Mouse (Mus musculus): ENCODE data around the gene Atp6v0b.
A peak's percentile ranks its signal among the peaks of the same experiment; 100 is the strongest.

Atp6v0b gene

DNA sequence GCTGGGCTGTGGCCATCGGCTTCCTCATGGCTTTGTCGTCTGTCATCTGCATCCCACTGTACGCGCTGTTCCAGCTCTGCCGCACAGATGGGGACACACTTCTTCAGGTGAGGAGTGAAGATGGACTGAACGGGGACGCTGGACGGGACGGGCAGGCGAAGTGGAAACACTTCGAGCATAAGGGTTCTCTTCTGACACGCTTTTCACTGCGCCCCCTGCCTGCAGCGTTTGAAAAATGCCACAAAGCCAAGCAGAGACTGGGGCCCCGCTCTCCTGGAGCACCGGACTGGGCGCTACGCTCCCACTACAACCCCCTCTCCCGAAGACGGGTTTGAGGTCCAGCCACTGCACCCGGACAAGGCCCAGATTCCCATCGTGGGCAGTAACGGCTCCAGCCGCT lies 19.3 kb downstream of the Atp6v0b start:
- peak; percentile 77 for DNase-seq

DNA sequence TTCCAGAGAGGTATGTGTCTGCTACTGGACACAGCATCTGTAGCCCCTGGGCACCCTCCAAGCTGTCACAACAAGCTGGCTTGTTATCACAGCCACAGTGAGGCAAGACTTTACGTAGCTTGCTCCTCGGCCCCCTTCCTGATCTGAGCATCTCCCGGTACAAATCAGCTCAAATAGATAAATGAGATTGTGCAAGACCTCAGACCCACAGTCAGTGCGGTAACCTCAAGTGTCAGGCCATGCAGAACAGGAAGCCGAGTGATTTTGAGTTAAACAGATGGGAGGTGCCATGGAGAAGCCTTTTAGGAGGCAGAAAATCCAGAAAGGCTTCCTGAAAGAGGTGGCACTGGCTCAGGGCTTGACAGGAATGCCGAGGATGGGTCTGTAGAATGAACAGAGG lies 20.1 kb downstream of the Atp6v0b start:
- DNase-seq: no peak

DNA sequence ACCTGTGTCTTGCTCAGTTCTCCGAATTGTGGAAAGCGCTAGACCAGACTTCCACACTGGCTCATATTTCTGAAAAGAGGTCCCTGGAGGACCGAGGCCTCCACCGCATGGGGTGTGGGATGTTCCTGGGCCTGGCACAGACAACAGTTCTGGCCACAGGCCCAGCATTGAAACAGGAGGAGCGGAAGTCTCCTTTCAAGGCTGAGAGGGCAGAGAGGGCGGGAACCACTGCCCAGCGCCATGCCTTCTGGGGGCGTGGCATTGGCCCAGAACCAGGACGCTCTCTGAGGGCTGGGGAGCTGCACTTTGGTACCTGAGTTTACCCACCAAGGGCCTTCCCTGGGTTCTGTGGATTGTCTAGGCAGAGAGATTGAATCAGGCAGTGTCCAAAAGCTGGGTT lies 21.1 kb downstream of the Atp6v0b start:
- peak; percentile 30 for DNase-seq

DNA sequence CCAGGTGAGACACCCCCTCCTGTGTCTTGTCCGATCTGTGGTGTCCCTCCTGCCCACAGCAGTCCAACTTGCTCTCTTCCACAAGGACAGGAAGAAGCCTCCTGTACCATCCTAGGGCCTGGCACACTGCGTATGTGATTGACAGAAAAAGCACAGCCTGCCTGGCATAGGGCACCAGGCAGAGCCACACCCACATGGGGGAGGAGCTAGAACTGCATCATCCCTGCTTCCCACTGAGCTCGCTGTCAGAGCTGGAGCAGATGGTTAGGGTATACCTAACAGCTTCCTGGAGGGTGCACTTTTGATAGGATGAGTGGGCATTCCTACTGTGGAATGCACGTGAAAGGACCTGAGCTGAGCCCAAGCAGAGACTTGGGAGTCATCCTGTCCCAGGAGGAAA lies 24.3 kb downstream of the Atp6v0b start:
- peak; percentile 55 for DNase-seq

DNA sequence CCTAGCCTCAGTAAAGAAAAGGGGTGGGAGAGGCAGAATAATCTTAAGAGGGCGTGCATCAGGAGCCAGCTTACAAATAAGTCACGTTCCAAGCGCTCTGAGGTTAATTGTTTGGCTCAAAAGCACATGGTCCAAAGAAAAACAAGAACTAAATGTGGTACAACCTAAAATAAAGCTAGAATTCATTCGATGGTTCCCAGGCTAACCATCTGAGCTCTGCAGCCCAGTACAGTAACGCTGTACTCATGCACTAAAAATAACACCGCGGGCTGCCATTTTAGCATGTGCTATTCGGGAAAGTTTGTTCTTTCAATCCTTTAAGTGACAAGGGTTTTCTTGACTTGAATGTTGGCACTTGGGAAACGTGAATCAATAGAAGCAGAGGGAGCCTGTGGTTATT lies 26.6 kb downstream of the Atp6v0b start:
- DNase-seq: no peak

DNA sequence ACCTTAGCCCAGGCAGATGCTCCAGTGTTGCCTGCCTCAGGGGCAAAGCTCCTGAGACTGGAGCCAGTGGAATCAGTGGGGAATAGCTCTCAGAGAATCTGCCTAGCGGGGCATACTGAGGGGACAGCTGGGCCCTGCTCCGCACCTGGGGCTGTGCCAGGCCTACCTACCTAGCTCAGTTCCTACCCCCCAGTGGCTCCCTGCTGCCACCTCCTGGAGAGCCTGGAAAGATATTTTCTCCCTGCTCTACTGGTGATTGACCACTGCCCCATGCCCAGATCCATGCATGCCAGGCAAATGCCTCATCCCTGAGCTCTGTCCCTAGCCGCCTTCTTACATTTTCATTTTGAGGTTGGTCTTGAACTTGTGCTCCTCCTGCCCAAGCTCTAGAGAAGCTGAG lies 28.3 kb downstream of the Atp6v0b start:
- peak; percentile 80 for DNase-seq

DNA sequence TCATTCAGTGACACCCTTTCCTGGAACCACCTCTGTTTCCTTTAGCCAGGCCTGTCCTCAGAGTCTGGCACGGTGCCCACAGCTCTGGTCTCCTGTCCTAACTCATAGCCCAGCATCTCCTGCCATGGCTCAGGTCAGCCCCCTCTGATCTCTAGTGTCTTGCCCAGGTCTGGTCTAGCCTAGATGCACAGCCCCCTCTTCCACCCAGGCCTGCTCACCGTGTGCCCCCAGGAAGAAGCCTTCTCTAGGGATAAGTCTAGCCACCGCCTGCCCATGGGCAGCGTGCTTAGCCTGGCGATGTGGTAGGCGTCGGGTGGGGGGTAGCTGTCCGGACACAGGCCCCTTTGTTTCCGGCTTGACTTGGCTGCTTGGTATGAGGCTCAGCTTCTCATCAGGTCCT lies 32.0 kb downstream of the Atp6v0b start:
- no peak for DNase-seq

DNA sequence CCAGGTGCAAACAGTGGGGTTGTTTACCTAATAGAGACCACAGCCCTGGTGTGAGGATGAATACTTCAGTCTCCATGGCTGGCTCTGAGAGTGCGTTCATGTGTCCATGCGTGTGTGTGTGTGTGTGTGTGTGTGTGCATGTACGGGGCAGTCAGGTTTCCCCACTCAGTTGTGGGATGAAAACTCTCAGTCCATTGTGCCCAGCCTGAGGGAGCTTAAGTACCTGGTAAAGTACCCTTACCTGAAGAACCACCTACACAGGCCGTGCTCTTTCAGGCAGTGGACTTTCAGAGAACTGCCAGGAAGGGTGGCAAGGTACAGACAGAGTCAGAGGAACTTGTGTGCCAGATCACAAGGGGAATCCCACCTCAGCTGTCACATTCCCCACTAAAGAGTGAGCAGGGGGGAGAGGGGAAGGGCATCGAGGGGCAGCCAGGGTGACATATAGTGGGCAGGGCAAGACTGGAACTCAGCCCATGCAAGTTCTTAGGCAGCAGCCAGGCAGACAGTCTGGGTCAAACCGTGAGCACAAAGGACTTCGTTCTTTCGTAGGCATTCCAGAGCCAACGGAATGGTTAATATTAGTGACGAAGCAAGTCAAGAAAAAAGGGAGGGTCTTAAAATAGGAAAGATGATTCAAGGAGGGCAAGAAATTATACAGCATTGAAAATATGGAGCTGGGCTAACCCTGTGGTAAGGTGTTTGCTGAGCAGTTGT lies 34.8 kb downstream of the Atp6v0b start:
- DNase-seq: no peak

DNA sequence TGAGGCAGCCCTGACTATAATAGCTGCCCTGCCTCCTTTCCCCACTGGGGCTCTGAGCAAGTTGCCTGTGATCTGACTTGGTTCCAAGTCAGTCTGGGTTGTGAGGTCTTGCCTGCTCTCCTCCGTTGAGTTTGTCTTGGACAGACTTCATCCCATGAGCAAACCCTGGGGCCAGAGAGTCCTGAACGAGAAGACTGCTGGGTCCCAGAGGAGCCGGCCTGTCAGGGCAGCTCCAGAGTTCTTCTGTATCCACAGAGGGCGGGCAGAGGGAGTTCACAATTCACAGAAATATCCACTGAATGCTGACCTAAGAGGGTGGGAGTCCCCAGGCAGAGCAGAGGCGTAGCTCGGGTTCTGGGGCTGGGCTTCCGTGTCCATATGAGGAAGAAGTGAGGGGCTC lies 36.3 kb downstream of the Atp6v0b start:
- DNase-seq: no peak

DNA sequence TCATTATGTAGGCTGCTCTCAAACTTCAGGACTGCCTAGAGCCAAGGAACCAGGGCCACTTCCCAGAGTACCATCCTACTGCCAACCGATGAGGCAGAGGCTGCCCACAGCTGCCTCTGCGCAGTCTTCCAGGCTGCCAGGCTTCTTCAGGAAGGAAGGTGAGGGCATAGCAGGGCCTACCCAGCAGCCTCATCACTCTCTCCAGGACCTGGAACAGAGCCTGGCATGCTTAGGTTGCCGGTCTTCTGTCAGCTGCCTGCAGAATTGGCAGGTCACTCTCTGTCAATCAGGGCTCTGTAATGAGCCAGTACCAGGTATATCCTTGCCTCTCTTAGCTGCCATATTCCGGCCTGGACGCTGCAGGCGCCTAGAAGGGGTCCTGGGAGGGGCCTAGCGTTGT lies 37.0 kb downstream of the Atp6v0b start:
- DNase-seq: no peak

DNA sequence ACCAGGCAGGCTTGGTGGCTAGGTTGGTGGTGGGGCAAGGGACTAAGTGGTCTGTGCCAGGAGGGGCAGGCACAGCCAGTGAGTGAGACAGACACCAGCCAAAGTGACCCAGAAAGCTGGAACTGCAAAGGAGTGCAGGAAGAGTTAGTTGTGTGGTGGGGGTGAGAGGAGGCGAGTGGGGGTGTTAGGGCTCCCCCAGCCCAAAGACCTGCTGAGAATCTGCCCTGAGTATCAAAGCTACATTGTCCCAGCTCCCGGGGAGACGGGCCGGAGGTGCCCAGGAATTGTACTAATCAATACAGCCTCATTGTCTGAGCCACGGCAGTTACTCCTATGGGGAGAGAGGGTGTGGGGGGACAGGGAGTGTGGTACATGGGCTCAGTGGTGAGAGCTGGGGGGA lies 37.6 kb downstream of the Atp6v0b start:
- no peak for DNase-seq

DNA sequence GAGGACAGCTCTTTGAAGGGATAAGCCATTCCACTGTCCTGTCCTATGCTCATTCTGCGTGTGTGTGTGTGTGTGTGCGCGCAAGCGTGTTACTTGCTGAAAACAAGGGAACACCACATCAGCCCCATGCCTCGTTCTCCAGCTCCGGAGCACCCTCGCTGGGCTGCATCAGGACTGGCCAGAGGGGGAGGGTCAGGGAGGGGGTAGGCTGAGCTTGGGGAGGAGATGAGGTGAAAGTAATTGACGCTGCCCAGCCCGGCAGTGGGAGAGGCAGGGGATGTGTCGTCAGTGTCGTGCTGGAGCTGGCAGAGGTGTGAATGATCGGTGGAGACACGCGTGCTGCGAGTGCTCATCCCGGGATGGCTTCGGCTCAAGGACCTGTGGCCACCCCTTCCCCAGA lies 38.1 kb downstream of the Atp6v0b start:
- DNase-seq: no peak

DNA sequence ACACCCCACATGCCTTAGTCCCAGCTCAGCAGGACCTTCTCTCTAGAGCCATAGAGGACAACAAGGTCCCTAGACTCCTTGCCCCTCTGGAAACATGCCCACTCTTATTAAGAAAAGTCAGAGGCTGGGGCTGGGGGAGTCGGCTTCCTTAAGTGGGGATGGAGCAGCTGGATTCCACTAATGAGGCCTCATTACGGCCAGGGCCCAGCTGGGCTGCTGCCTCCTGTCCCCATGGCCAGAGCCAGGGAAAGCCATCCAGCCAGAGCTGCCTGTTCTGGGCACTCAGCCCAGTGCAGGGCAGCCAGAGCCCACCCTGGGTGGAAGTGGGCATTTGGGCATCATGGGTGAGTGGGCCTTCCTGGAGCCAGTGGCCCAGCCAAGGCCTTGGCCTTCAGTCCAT lies 40.1 kb downstream of the Atp6v0b start:
- no peak for DNase-seq

DNA sequence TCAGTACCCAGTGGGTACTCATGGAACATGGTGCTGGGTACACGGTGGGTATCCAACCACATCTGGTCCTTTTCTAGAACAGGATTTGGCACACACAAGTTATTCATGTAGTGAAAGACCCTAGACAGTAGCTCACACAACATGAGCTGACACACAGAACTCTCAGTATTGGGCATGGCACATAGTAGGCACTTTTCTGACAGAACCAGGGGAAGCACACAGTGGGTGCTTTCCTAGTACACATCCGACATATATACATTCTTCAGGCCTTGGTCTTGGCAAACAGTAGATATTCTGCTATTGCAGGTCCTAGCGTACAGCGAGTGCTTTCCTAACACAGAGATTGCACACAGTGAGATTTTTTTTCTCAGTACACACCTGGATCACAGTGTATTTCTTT lies 40.9 kb downstream of the Atp6v0b start:
- DNase-seq: no peak

DNA sequence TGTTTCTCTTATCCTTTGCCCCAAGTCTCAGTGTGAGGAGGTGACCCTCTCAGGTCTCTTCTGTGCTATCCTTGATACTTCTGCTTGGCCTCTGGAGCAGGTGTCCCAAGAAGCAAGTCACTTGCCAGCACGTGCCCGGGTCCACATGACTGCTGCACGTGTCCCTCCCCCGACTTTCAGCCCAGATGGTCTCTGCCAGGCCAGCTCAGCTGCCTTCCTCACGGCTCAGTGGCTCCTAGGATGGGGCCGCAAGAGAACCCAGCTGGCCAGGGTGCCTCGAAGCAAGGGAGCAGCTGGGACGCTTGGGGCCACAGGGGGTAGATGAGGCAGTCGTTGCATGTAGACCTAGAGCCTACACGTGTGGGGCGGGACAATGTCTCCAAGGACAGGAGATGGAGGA lies 41.8 kb downstream of the Atp6v0b start:
- DNase-seq: no peak

DNA sequence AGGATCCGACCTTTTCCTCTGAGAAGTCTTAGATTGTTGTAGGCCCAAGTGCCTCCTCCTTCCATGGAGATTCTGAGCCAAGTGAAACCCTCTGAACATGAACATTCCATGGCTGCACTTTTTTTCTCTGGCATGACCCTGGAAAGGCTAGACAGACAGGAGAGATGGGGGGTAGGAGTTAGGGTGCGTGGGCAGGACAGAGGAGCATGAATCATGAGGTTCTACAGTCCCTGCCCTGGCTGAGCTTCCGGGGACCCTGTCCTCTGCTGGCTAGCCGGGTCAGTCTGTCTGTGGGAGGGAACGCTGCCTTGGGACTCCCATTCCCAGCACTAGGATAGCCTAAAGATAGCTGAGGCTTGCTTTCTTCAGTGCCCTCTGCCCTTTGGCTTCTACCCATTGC lies 42.7 kb downstream of the Atp6v0b start:
- no peak for DNase-seq

DNA sequence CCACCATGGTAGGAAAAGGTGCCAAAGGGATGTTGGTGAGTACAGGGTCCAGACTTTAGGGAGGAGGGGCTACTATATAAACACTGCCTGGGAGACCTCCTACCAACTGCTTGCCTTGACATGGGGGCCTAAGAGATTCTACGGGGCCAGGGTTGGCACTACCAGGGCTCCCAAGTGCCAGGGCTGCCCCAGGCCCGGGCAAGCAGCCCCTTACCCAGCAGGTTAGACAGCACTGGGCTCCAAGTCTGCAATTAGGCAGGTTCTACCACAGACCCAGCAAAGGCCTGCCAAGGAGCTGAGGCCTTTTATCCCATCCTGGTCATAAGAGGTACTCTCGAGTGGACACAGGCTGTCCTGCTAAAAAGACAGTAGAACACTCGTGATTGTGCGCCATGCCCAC lies 44.0 kb downstream of the Atp6v0b start:
- DNase-seq: no peak

DNA sequence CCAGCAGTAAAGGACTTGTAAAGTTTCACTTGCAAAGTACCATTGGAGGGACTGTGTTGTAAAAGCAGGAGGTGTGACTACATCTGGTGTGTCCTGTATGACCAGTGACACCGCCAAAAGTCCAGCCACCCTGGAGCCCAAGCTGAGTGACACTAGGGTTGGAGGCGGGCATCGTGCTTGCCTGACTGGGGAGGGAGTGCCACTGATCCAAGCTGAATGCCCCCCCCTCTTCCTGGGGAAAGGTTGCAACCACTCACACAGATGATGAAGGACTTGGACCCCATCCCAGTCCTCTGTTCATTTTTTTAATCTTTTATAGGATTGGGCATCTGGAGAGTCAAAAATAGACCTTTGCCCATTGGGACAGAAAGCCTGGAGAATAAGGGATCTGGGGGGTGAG lies 45.6 kb downstream of the Atp6v0b start:
- no peak for DNase-seq

DNA sequence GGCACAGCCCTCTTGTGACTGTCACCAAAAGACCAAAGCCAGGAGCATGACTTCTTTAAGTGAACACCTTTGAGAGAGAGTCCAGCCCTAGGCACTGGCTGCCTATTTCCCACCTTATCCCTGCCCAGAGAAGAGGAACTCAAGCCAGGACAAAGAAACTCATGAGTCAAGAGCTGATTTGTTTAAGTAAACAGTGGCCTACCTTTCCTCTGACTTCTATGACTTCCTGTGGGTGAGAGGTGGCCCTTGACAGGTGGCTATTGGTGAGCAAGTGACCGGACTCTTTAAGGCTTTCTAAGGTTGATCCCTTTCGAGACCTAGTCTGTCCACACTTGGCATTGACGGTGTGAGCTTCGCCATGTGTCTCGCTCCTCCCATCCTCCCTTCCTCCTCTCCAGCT lies 46.3 kb downstream of the Atp6v0b start:
- no peak for DNase-seq

DNA sequence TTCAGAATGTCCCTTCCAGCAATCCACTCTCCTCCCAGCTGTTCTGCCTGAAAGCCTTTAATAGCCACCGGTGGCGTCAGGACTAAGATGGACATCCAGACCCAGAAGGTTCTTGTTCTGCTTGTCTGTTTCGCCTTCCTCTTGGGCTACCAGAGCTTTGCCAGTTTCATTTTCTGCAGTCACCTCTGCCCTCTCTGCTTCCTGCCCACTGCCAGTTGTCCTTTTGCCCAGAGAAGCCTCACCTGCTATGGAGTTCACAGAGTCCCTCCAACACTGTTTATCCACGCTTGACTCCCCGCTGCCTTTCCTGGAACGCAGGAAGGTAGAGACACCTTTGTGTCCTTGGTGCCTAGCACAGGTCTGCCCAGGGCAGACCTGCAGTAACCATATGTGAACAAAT lies 47.8 kb downstream of the Atp6v0b start:
- no peak for DNase-seq

DNA sequence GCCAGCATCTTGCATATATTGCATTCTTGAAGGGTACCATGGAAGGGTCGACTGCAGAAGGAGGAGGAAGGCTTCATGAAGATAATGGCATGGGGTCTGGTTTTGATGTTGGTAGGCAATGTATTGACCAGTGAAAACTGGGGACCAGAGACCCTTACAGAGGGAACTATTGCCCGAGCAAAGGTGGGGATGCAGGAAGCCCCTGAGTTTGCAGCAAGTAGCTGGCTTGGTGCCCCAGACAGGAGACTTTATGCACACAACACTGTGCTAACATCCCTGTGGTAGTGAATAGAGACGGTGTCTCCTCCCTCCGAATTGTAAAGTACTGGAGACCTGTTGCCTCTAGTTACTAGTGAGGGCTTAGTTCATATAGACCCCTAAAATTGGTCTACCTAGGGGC lies 49.9 kb downstream of the Atp6v0b start:
- DNase-seq: no peak

DNA sequence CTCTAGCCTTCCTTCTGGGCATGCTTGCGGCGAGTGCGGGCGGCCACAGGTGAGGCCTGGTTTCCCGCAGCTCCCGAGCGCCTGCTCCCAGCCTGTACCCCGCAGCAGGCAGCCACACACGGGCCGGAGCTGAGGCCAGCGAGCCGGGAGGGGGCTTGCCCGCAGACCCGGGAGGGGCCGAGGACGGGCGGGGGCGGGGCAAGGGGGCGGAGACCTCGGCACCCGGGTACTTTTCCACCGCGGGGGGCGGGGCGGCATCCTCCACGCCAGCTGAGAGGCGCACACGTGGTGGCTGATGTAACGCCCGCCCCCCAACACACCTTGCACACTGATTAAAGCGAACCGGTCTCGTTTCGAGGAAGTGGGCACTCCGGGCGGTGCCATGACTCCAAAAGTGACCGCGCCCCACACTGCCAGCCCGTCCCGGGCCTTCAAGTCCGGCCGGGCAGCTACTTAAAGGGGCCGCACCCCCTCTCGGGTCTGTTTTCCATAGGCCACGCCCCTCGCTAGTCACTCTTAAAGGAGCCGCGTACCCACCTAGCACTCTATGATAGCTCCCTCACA lies 50.8 kb downstream of the Atp6v0b start:
- DNase-seq: peak; percentile 98

DNA sequence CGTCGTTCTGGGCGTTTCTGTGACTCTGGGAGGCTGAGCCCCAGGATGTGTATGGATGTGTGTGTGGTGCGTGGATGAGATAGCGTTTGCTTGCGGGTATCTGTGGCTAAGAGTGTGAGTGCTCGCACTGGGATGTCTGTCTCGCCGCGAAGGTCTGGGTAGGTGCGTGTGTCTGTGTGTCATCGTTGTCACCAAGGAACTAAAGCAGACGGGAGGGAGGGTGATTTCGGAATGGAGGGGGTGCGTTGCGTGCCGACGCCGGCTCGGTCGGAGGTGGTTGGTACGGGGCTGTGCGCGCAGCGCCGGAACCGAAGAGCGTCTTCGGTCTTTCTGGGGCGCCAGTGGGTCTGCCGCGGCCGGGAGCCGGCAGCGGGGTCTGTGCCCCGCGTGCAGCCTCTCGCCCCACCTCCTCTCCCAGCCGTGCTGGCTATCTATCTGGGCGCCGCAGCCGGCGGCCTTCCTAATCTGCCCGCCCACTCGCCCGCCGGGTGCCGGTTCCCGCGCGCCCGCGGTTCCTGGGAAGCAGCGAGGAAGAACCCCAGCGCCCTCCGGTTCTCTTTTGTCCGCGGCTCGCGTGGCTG lies 51.5 kb downstream of the Atp6v0b start:
- peak; percentile 89 for DNase-seq

DNA sequence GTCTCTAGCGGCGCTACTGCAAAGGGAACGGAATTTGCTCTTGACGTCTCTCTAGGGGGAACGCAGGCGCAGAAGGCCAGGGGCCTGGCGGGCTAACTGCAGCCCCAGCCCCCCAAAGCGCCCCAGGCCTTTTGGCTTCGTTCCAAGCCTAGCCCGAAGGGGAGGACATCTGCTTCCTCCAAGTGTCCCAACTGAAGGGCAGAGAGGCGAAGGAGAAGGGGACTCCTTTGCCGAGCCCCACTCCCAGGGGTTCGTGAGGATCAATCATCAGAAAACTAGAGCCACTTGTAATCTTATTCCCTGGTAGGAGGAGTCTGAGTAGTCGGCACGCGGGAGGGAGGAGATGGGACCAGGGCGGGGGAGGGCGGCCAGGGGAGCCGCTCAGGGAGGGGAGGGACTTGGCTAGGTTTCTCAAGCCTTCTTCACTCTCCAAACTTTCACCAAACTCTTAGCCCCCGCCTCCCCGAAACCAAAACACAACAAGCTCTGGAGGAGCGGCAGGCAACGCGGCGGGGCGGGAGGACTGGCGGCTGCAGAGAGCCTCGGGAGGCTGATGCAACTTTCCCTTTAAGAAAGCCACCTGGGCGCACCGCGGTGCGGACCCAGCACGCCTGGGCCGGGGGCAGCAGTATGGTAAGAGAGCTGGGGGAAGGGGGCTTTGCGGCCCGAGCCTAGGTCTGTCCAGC lies 52.1 kb downstream of the Atp6v0b start:
- peak; percentile 93 for DNase-seq

Data from liver (tissue).